Mouse (Mus musculus) C2C12 (cell line): ENCODE results near the gene Ropn1l.

Experiments used
- CEBPB ChIP-seq: IDR thresholded peaks from one replicate; pipeline ENCODE4 v1.6.1; 2011; ENCODE audit warnings: low read depth, mild to moderate bottlenecking, control low read depth, moderate library complexity
- CTCF ChIP-seq: IDR thresholded peaks from one replicate; pipeline ENCODE4 v1.5.1; 2011; ENCODE audit not compliant: control insufficient read depth, insufficient read depth, insufficient read length
- USF1 ChIP-seq: IDR thresholded peaks from one replicate; pipeline ENCODE4 v1.6.1; 2011; ENCODE audit warnings: low read depth, mild to moderate bottlenecking, control low read depth, moderate library complexity

DNA sequence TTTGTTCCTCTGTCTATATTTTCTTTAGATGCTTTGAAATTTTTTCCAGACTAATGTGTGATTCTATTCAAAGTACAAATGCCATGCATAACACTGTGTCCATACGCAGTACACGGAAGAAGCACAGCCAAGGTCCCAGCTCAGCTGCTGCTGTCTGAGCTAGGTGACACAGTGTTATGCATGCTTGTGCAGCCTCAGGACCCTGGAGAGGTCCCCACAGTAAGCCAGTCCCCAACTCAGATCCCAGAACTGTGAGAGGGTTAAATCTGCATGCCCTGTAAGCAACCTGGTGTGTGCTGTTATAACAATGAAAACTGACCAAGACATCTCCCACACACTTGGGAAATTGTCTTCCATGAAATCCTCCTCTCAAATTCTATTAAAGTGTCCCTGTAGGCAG lies 23.5 kb downstream of the Ropn1l start:
- no peak for TF ChIP-seq CTCF
- TF ChIP-seq USF1, result no peak
- TF ChIP-seq CEBPB, result no peak
